Mouse (Mus musculus): Measurements from ENCODE around the gene 4933427D14Rik.
"Not testable (repeated sequence)": the region's sequence is repeated elsewhere in the genome, so short reads cannot be mapped to it uniquely, and the experiment has no call there.

Gene 4933427D14Rik

GRCm38 (mm10) chr11:72203440-72203839 is 3.8 kb downstream of the 4933427D14Rik start:
- no peak for DNase-seq (ENCODE audit: low spot score)

- no peak for DNase-seq (ENCODE audit: low spot score)
These were observed 10.8 kb downstream of the 4933427D14Rik start for GRCm38 (mm10) chr11:72196506-72196905.

- DNase-seq (ENCODE audit: low spot score) = no peak
These were observed 13.0 kb downstream of the 4933427D14Rik start for GRCm38 (mm10) chr11:72194259-72194658.

- no peak for DNase-seq (ENCODE audit: low spot score)
These were observed 16.4 kb downstream of the 4933427D14Rik start for GRCm38 (mm10) chr11:72190857-72191256.

- no peak for DNase-seq (ENCODE audit: low spot score)
These were observed 23.0 kb downstream of the 4933427D14Rik start for GRCm38 (mm10) chr11:72184252-72184651.

GRCm38 (mm10) chr11:72181136-72181535 is 26.1 kb downstream of the 4933427D14Rik start:
- DNase-seq (ENCODE audit: low spot score) = no peak

- no peak for DNase-seq (ENCODE audit: low spot score)
These were observed 26.7 kb downstream of the 4933427D14Rik start for GRCm38 (mm10) chr11:72180556-72180955.

GRCm38 (mm10) chr11:72176553-72176952 is 30.7 kb downstream of the 4933427D14Rik start:
- no peak for DNase-seq (ENCODE audit: low spot score)

GRCm38 (mm10) chr11:72175966-72176365 is 31.3 kb downstream of the 4933427D14Rik start:
- no peak for DNase-seq (ENCODE audit: low spot score)

GRCm38 (mm10) chr11:72174721-72175120 is 32.5 kb downstream of the 4933427D14Rik start:
- no peak for DNase-seq (ENCODE audit: low spot score)

- DNase-seq (ENCODE audit: low spot score) = no peak
These were observed 33.8 kb downstream of the 4933427D14Rik start for GRCm38 (mm10) chr11:72173506-72173905.

GRCm38 (mm10) chr11:72171906-72172305 is 35.4 kb downstream of the 4933427D14Rik start:
- not testable (repeated sequence) for DNase-seq (ENCODE audit: low spot score)

- DNase-seq (ENCODE audit: low spot score) = no peak
These were observed 37.4 kb downstream of the 4933427D14Rik start for GRCm38 (mm10) chr11:72169871-72170270.

- no peak for DNase-seq (ENCODE audit: low spot score)
These were observed 44.1 kb downstream of the 4933427D14Rik start for GRCm38 (mm10) chr11:72163198-72163597.

- DNase-seq (ENCODE audit: low spot score) = no peak
These were observed 50.6 kb downstream of the 4933427D14Rik start for GRCm38 (mm10) chr11:72156624-72157023.

- DNase-seq (ENCODE audit: low spot score) = no peak
These were observed 51.3 kb downstream of the 4933427D14Rik start for GRCm38 (mm10) chr11:72155981-72156428.

- no peak for DNase-seq (ENCODE audit: low spot score)
These were observed 51.9 kb downstream of the 4933427D14Rik start for GRCm38 (mm10) chr11:72155186-72155980.

- no peak for DNase-seq (ENCODE audit: low spot score)
These were observed 54.0 kb downstream of the 4933427D14Rik start for GRCm38 (mm10) chr11:72153122-72153862.

- DNase-seq (ENCODE audit: low spot score) = no peak
These were observed 56.1 kb downstream of the 4933427D14Rik start for GRCm38 (mm10) chr11:72151120-72151519.

GRCm38 (mm10) chr11:72147910-72148309 is 59.3 kb downstream of the 4933427D14Rik start:
- DNase-seq (ENCODE audit: low spot score) = no peak

- DNase-seq (ENCODE audit: low spot score) = no peak
These were observed 61.4 kb downstream of the 4933427D14Rik start for GRCm38 (mm10) chr11:72145877-72146248.

GRCm38 (mm10) chr11:72145182-72145876 is 61.9 kb downstream of the 4933427D14Rik start:
- peak; percentile 72 for DNase-seq (ENCODE audit: low spot score)

All from testis, postnatal 10 days (tissue).